Mouse (Mus musculus): ENCODE measurements around the gene Atrip.

DNA sequence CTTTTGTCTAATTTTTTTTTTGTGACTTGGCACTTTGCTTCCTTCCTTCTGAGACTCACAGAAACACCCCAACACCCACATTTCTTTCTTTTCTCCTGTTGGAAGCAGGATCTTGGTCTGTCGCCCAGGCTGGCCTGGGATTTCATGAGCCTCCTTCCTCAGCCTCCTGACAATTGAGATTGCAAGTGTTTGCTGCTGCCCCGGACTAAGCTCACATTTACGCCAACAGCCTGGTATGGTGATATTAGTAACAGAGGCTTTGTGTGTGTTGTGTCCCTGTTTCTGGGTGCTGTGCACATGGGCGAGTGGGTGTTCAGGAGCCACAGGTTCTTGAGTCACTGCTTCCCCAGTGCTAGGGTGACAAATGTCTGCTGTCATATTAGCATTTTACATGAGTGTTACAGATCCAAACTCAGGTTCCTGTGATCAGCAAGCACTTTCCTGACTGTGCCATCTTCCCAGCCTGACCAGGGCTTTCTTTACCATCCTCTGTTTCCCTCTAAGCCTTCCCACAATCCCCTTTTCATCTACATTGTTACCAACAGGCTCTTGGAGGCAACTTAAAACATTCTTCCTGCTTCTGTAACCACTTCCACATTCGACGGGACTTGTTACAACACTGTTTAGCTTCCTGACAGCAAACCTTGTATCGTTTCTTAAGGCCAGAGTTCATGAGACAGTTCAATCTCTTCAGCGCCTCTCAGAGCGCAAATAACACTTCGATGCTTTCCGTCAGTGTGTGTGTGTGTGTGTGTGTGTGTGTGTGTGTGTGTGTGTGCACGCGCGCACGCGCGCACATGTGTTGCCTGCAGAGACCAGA, 50.8 kb downstream of the Atrip start:
- TF ChIP-seq CTCF (IDR thresholded peaks at IDR 0.05; ENCODE audit: borderline replicate concordance, insufficient read depth, low read depth, low read length) (no peak), POLR2A (IDR thresholded peaks at IDR 0.05; ENCODE audit: borderline replicate concordance, insufficient read depth, low read length) (no peak)

All from cerebellum, adult 2 months (tissue).